Mouse (Mus musculus) forebrain, postnatal 0 days (tissue): ENCODE measurements at regions not wholly inside any gene's neighbourhood (a gene's known extent, or its start where the extent isn't known, plus 50 kb on each side); places are given as distances from the start of the nearest gene placed in this dataset.
A peak's percentile ranks its signal among the peaks of the same experiment; 100 is the strongest.
"Not testable (repeated sequence)": the region's sequence is repeated elsewhere in the genome, so short reads cannot be mapped to it uniquely, and the experiment has no call there.

Experiments used
- ATAC-seq: fragments of 200-750 bp; cut with Nextera tagmentation; 2 replicates; pipeline ENCODE4 v1.8.0; 2017; ENCODE audit warnings: mild to moderate bottlenecking, moderate library complexity
- DNase-seq: peaks from one replicate; pipeline ENCODE4 v3.0.0-alpha.2; 2015
- H3K27ac ChIP-seq: fragments of 300-500 bp; sonication (generic); 2 replicates; pipeline ENCODE4 v1.5.1; 2014; ENCODE audit warnings: low read depth, mild to moderate bottlenecking, antibody characterized with exemption, low read length, moderate library complexity, mixed read lengths
- H3K27me3 ChIP-seq: fragments of 300-500 bp; sonication (generic); 2 replicates; pipeline ENCODE4 v1.6.1; 2014; ENCODE audit warnings: mild to moderate bottlenecking, low read length, mixed read lengths; ENCODE audit not compliant: insufficient read depth
- H3K36me3 ChIP-seq: fragments of 300-500 bp; sonication (generic); 2 replicates; pipeline ENCODE4 v1.6.1; 2014; ENCODE audit warnings: mild to moderate bottlenecking, moderate library complexity; ENCODE audit not compliant: insufficient read depth
- H3K4me1 ChIP-seq: fragments of 300-500 bp; sonication (generic); 2 replicates; pipeline ENCODE4 v1.6.1; 2014; ENCODE audit warnings: antibody characterized with exemption; ENCODE audit not compliant: insufficient read depth
- H3K4me2 ChIP-seq: fragments of 300-500 bp; sonication (generic); 2 replicates; pipeline ENCODE4 v1.6.1; 2014; ENCODE audit warnings: low read depth, mild to moderate bottlenecking, moderate library complexity
- H3K4me3 ChIP-seq: fragments of 300-500 bp; sonication (generic); 2 replicates; pipeline ENCODE4 v1.5.1; 2014; ENCODE audit warnings: low read depth, low read length, mixed read lengths
- H3K9ac ChIP-seq: fragments of 300-500 bp; sonication (generic); 2 replicates; pipeline ENCODE4 v1.6.1; 2014; ENCODE audit warnings: mild to moderate bottlenecking
- H3K9me3 ChIP-seq: fragments of 300-500 bp; sonication (generic); 2 replicates; pipeline ENCODE4 v1.6.1; 2016; ENCODE audit warnings: low read length
- CTCF ChIP-seq: sonication (generic); IDR thresholded peaks from 2 replicates; pipeline ENCODE4 v1.5.1; 2016; ENCODE audit warnings: antibody characterized with exemption, control low read depth, low read depth
- WGBS: fragments of 180-500 bp; shearing (Covaris S2); extraction: QIAGEN DNeasy Blood & Tissue Kit; methylation state at CpG from one replicate; pipeline ENCODE4 v1.1.7; 2014; 5-methylcytosine and 5-hydroxymethylcytosine counted together

- Histone ChIP-seq H3K9me3 (no peaks in the 10 kb centered on the region), H3K4me2 (no peak overlapping the region), H3K9ac (no peak overlapping the region), H3K4me3 (no peak overlapping the region), H3K27me3 (no peaks in the 10 kb centered on the region), H3K36me3 (no peaks in the 10 kb centered on the region), H3K4me1 (no peaks in the 10 kb centered on the region), H3K27ac (no peak overlapping the region)
- DNase-seq = no peak
- ATAC-seq = no peak
- 80% methylated on average over 1 of the region's 1 CpGs for WGBS
- no peak for TF ChIP-seq CTCF
Measured at GRCm38 (mm10) chr4:64432097-64432496, 385.3 kb upstream of the Tnc start.

DNA sequence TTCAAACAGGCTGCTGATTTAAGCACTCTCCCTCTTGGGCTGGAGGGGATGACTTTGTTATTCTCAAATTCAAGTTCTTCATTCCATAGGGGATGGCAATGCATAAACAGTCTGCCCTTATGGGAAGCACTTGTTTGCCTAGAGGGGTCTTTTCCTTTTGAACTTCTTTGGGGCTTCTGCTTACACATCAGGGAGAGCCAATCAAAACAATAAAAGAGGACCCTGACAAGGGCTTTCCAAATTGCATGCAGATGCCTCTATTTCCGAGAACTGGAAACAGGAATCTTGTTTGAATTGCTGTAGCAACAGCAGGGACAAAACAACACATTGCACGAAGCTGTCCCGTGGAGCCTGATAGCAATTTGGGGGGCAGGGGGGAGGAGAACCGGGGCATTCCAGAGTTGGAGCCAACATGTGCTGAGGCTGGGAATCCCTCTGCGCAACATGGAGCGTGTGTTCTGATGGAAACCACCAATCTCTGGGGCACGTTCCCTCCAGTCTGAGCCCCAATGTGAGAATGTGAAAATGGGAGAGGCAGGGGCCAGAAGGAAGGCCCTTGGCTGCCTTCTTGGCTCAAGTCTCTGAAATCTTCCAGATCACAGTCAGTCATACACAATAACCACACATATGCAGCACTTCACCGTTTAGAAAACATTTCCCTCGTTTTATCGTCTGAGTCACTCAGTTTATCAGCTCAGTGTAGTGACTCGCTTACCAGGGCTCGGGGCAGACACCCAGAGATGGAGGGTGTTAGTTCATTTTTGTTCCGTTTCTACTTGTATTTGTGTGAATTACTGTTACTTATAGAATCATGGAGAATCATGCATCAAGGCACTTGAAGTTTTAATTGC is 391.2 kb upstream of the Tnc start:
- Histone ChIP-seq H3K27ac (no peak overlapping the region), H3K4me3 (no peak overlapping the region), H3K9ac (no peak overlapping the region), H3K27me3 (no peaks in the 10 kb centered on the region), H3K36me3 (no peaks in the 10 kb centered on the region), H3K9me3 (no peaks in the 10 kb centered on the region), H3K4me1 (no peaks in the 10 kb centered on the region), H3K4me2 (no peak overlapping the region)
- WGBS = 61% methylated on average over 13 of the region's 13 CpGs
- ATAC-seq (no peak), DNase-seq (no peak)
- TF ChIP-seq CTCF = no peak

DNA sequence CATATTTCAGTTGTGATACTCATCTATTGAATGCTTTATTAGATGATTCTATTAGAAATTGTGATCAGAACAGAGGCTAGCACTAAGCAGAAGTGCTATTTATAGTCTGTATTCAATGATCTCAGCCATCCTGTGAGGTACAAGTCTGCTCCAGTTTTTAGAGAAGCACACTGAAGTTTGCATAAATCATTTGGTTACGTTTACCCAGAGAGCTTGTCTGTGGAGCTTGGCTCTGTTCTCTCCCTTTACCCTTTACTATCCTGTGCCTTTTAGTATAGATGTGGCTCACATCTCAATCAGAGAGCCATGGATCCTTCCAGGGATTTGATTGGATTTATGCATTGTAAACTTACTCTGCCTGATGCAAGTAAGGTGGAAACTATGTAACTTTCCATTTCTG is 404.6 kb upstream of the Tnc start:
- Histone ChIP-seq H3K4me3 (no peak overlapping the region), H3K27ac (peak overlapping the region; percentile 4; the same call in 1 of the 2 replicates), H3K4me1 (no peaks in the 10 kb centered on the region), H3K4me2 (no peak overlapping the region), H3K36me3 (no peaks in the 10 kb centered on the region), H3K9ac (no peak overlapping the region), H3K27me3 (no peaks in the 10 kb centered on the region), H3K9me3 (no peaks in the 10 kb centered on the region)
- WGBS = 28% methylated on average over 1 of the region's 1 CpGs
- DNase-seq (no peak), ATAC-seq (peak; percentile 79)
- TF ChIP-seq CTCF = no peak

DNA sequence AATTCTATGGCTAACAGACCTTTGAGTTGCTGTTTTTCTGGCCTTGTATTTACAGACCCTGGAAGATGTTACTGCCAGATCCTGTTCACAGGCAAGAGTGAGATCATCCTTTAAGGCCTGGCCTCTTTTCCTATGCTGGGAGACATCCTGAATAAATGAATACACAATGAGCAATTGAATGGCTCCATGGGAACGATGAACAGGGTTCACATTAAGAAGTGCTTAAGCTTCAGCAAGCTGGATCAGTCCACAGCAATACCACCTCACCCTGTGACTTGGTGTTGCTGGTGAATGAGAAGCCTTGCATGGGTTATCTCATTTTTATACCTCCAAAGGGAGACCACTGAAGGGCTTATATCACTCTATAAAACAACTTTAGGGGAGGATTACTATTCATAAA is 405.1 kb upstream of the Tnc start:
- TF ChIP-seq CTCF = no peak
- 19% methylated on average over 1 of the region's 1 CpGs for WGBS
- peak; percentile 91 for ATAC-seq
- Histone ChIP-seq H3K9me3 (no peaks in the 10 kb centered on the region), H3K4me2 (no peak overlapping the region), H3K9ac (no peak overlapping the region), H3K4me3 (no peak overlapping the region), H3K27me3 (no peaks in the 10 kb centered on the region), H3K27ac (peak overlapping the region; percentile 4; the same call in 1 of the 2 replicates), H3K36me3 (no peaks in the 10 kb centered on the region), H3K4me1 (no peaks in the 10 kb centered on the region)
- DNase-seq = peak; percentile 7

DNA sequence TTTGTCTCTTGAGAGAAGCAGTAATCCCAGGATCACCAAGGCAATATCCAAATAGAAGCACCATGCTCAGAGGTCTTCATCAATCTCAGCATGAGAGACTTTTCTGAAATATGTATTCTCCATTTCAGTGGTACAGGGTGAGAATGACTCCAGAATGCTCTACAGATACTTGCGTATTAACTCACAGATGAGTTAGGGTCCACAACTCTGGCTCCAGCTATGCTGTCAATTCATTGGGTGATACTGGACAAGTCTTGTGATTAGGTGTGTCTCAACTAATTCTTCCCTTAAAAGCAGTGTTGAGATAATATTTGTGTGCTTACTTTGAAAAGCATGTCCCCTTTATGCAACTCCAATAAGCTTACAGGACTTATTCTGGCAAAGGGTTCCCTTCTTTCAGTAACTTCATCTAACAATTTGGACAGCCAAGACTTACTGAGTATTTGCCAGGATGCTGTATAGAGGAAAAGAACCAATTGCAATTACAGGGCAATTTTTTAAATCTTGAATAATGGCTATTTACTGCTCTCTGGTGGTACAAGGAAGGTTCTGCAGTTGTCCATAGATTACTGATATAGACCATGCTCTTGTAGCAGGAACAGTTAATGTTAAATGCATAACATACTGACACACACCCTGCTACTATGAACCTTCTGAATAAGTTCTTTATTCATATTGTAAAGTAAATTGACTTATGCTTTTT is 445.6 kb upstream of the Tnc start:
- Histone ChIP-seq H3K4me3 (no peak overlapping the region), H3K9ac (no peak overlapping the region), H3K9me3 (no peaks in the 10 kb centered on the region), H3K27me3 (no peaks in the 10 kb centered on the region), H3K4me1 (no peaks in the 10 kb centered on the region), H3K4me2 (no peak overlapping the region), H3K27ac (no peak overlapping the region), H3K36me3 (no peaks in the 10 kb centered on the region)
- DNase-seq (peak; percentile 64), ATAC-seq (peak; percentile 69)
- peak; percentile 78 for TF ChIP-seq CTCF
- 86% methylated on average over 1 of the region's 1 CpGs for WGBS

DNA sequence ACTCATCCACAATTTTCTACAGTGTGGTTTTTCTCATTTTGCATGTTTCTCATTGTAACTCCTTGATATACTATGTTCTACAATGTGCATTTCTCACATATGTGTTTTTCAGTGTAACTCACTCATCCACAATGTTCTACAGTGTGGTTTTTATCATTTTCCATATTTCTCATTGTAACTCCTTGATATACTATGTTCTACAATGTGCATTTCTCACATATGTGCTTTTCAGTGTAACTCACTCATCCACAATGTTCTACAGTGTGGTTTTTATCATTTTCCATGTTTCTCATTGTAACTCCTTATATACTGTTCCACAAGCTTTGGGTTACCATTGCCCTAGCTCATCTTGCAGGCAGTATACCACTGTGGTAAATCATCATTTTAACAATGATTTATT is 450.9 kb upstream of the Tnc start:
- not testable (repeated sequence) for H3K27ac ChIP-seq, H3K36me3 ChIP-seq, DNase-seq, H3K4me2 ChIP-seq, H3K4me1 ChIP-seq, H3K9ac ChIP-seq, H3K27me3 ChIP-seq, H3K9me3 ChIP-seq, H3K4me3 ChIP-seq
- ATAC-seq = peak; percentile 68

- H3K27me3 ChIP-seq = no peaks in the 10 kb centered on the region
- DNase-seq (peak; percentile 1), ATAC-seq (no peak)
- no peak overlapping the region for H3K27ac ChIP-seq
- H3K4me3 ChIP-seq = no peak overlapping the region
- no peaks in the 10 kb centered on the region for H3K9me3 ChIP-seq
- H3K9ac ChIP-seq = no peak overlapping the region
- 71% methylated on average over 5 of the region's 5 CpGs for WGBS
- H3K4me1 ChIP-seq = no peaks in the 10 kb centered on the region
- H3K4me2 ChIP-seq = no peak overlapping the region
- H3K36me3 ChIP-seq = no peaks in the 10 kb centered on the region
- TF ChIP-seq CTCF = no peak
Measured at GRCm38 (mm10) chr4:64500635-64501395, 454.0 kb upstream of the Tnc start.
